Mouse (Mus musculus) intestine, embryonic 14.5 days (tissue): ENCODE measurements at regions not wholly inside any gene's neighbourhood (a gene's known extent, or its start where the extent isn't known, plus 50 kb on each side); places are given as distances from the start of the nearest gene placed in this dataset.

ENCODE experiments used
- ATAC-seq: fragments of 200-750 bp; cut with Nextera tagmentation; replicated peaks from 2 replicates; pipeline ENCODE4 v1.8.0; 2017; ENCODE audit warnings: low read depth, moderate number of reproducible peaks, moderate TSS enrichment, moderate library complexity; ENCODE audit not compliant: low FRiP score, low TSS enrichment
- DNase-seq: peaks from one replicate; pipeline ENCODE4 v3.0.0-alpha.2; 2018; ENCODE audit warnings: low spot score
- H3K27ac ChIP-seq: fragments of 300-500 bp; sonication (generic); 2 replicates; pipeline ENCODE4 v1.5.1; 2014; ENCODE audit warnings: low read depth, mild to moderate bottlenecking, control low read depth
- H3K27me3 ChIP-seq: fragments of 300-500 bp; sonication (generic); replicated peaks from 2 replicates; pipeline ENCODE4 v1.6.1; 2014; ENCODE audit warnings: low read length, control low read depth; ENCODE audit not compliant: control insufficient read depth, insufficient read depth
- H3K36me3 ChIP-seq: fragments of 300-500 bp; sonication (generic); 2 replicates; pipeline ENCODE4 v1.6.1; 2014; ENCODE audit warnings: low read length, control low read depth; ENCODE audit not compliant: control insufficient read depth, insufficient read depth
- H3K4me1 ChIP-seq: fragments of 300-500 bp; sonication (generic); replicated peaks from 2 replicates; pipeline ENCODE4 v1.6.1; 2014; ENCODE audit warnings: low read length, control low read depth, mixed read lengths; ENCODE audit not compliant: control insufficient read depth, insufficient read depth
- H3K4me2 ChIP-seq: fragments of 300-500 bp; sonication (generic); 2 replicates; pipeline ENCODE4 v1.6.1; 2014; ENCODE audit warnings: low read length
- H3K4me3 ChIP-seq: fragments of 300-500 bp; sonication (generic); 2 replicates; pipeline ENCODE4 v1.5.1; 2014; ENCODE audit warnings: low read depth, low read length, control low read depth, mixed read lengths
- H3K9ac ChIP-seq: fragments of 300-500 bp; sonication (generic); 2 replicates; pipeline ENCODE4 v1.6.1; 2014; ENCODE audit warnings: mild to moderate bottlenecking, low read length
- H3K9me3 ChIP-seq: fragments of 300-500 bp; sonication (generic); 2 replicates; pipeline ENCODE4 v1.6.1; 2016; ENCODE audit warnings: low read length, control low read depth; ENCODE audit not compliant: control insufficient read depth
- WGBS: fragments of 180-500 bp; shearing (Covaris S2); extraction: QIAGEN DNeasy Blood & Tissue Kit; methylation state at CpG from one replicate; pipeline ENCODE4 v1.1.7; 2014; 5-methylcytosine and 5-hydroxymethylcytosine counted together

- H3K27me3 ChIP-seq: no peaks in the 10 kb centered on the region
- H3K4me1 ChIP-seq: no peaks in the 10 kb centered on the region
- H3K9ac ChIP-seq: no peak overlapping the region
- H3K4me2 ChIP-seq: no peak overlapping the region
- H3K36me3 ChIP-seq: no peaks in the 10 kb centered on the region
- H3K9me3 ChIP-seq: peaks cover 11% of the 10 kb centered on the region; the same call in 1 of the 2 replicates
- WGBS: 92% methylated on average over 7 of the region's 7 CpGs
- DNase-seq (no peak), ATAC-seq (no peak)
- no peak overlapping the region for H3K4me3 ChIP-seq
- no peak overlapping the region for H3K27ac ChIP-seq
These were observed 146.9 kb downstream of the Rpap3 start for GRCm38 (mm10) chr15:97558725-97559124.

- H3K9ac ChIP-seq: no peak overlapping the region
- no peak for DNase-seq
- no peak for ATAC-seq
- 90% methylated on average over 4 of the region's 4 CpGs for WGBS
- no peaks in the 10 kb centered on the region for H3K4me1 ChIP-seq
- no peak overlapping the region for H3K27ac ChIP-seq
- no peak overlapping the region for H3K4me2 ChIP-seq
- H3K36me3 ChIP-seq: no peaks in the 10 kb centered on the region
- no peaks in the 10 kb centered on the region for H3K27me3 ChIP-seq
- no peak overlapping the region for H3K4me3 ChIP-seq
- no peaks in the 10 kb centered on the region for H3K9me3 ChIP-seq
These were observed 157.3 kb downstream of the Rpap3 start for GRCm38 (mm10) chr15:97548354-97548753.

- no peaks in the 10 kb centered on the region for H3K36me3 ChIP-seq
- no peak overlapping the region for H3K9ac ChIP-seq
- no peaks in the 10 kb centered on the region for H3K27me3 ChIP-seq
- no peak for ATAC-seq
- no peaks in the 10 kb centered on the region for H3K9me3 ChIP-seq
- H3K4me2 ChIP-seq: no peak overlapping the region
- H3K27ac ChIP-seq: no peak overlapping the region
- no peak overlapping the region for H3K4me3 ChIP-seq
- no peaks in the 10 kb centered on the region for H3K4me1 ChIP-seq
- DNase-seq: no peak
- WGBS: 85% methylated on average over 11 of the region's 11 CpGs
These were observed 160.6 kb downstream of the Rpap3 start for GRCm38 (mm10) chr15:97545034-97545433.

GRCm38 (mm10) chr15:97541646-97542045 lies 164.0 kb downstream of the Rpap3 start:
- no peak overlapping the region for H3K4me3 ChIP-seq
- no peaks in the 10 kb centered on the region for H3K4me1 ChIP-seq
- H3K36me3 ChIP-seq: no peaks in the 10 kb centered on the region
- DNase-seq: no peak
- no peak overlapping the region for H3K27ac ChIP-seq
- no peak overlapping the region for H3K4me2 ChIP-seq
- WGBS: 87% methylated on average over 9 of the region's 9 CpGs
- H3K27me3 ChIP-seq: no peaks in the 10 kb centered on the region
- no peaks in the 10 kb centered on the region for H3K9me3 ChIP-seq
- no peak for ATAC-seq
- H3K9ac ChIP-seq: no peak overlapping the region

GRCm38 (mm10) chr15:97536145-97536544 lies 169.5 kb downstream of the Rpap3 start:
- Histone ChIP-seq H3K9ac (no peak overlapping the region), H3K4me3 (no peak overlapping the region), H3K4me1 (no peaks in the 10 kb centered on the region), H3K27ac (no peak overlapping the region), H3K27me3 (no peaks in the 10 kb centered on the region), H3K36me3 (no peaks in the 10 kb centered on the region), H3K4me2 (no peak overlapping the region), H3K9me3 (no peaks in the 10 kb centered on the region)
- ATAC-seq (no peak), DNase-seq (no peak)
- 91% methylated on average over 12 of the region's 12 CpGs for WGBS

- H3K9me3 ChIP-seq: no peaks in the 10 kb centered on the region
- no peaks in the 10 kb centered on the region for H3K4me1 ChIP-seq
- WGBS: 77% methylated on average over 5 of the region's 5 CpGs
- ATAC-seq (no peak), DNase-seq (no peak)
- H3K27ac ChIP-seq: no peak overlapping the region
- no peak overlapping the region for H3K4me3 ChIP-seq
- H3K9ac ChIP-seq: no peak overlapping the region
- no peak overlapping the region for H3K4me2 ChIP-seq
- H3K27me3 ChIP-seq: no peaks in the 10 kb centered on the region
- H3K36me3 ChIP-seq: no peaks in the 10 kb centered on the region
These were observed 170.7 kb downstream of the Rpap3 start for GRCm38 (mm10) chr15:97534878-97535277.

GRCm38 (mm10) chr15:97533553-97534291 lies 171.9 kb downstream of the Rpap3 start:
- ATAC-seq: no peak
- no peaks in the 10 kb centered on the region for H3K27me3 ChIP-seq

GRCm38 (mm10) chr15:97532346-97532910 lies 173.2 kb downstream of the Rpap3 start:
- no peaks in the 10 kb centered on the region for H3K27me3 ChIP-seq
- no peak for DNase-seq
- H3K4me3 ChIP-seq: no peak overlapping the region
- H3K9ac ChIP-seq: no peak overlapping the region
- H3K36me3 ChIP-seq: no peaks in the 10 kb centered on the region
- no peaks in the 10 kb centered on the region for H3K9me3 ChIP-seq
- H3K27ac ChIP-seq: no peak overlapping the region
- no peak overlapping the region for H3K4me2 ChIP-seq
- no peaks in the 10 kb centered on the region for H3K4me1 ChIP-seq
- no peak for ATAC-seq
- WGBS: 62% methylated on average over 10 of the region's 10 CpGs

More at GRCm38 (mm10) chr15:97533553-97534291, 171.9 kb downstream of the Rpap3 start:
- Histone ChIP-seq H3K4me2 (no peak overlapping the region), H3K9me3 (no peaks in the 10 kb centered on the region), H3K27ac (no peak overlapping the region), H3K4me1 (no peaks in the 10 kb centered on the region), H3K4me3 (no peak overlapping the region), H3K9ac (no peak overlapping the region), H3K36me3 (no peaks in the 10 kb centered on the region)
- WGBS: 70% methylated on average over 12 of the region's 12 CpGs
- DNase-seq: no peak
